Mouse (Mus musculus): ENCODE measurements at regions not wholly inside any gene's neighbourhood (a gene's known extent, or its start where the extent isn't known, plus 50 kb on each side); places are given as distances from the start of the nearest gene placed in this dataset.

- Histone ChIP-seq H3K27ac (ENCODE audit: control insufficient read depth, low read depth, low read length) (no peak overlapping the region), H3K4me1 (ENCODE audit: control insufficient read depth in 1 of 2, insufficient read depth in 2 of 2, low read length in 2 of 2) (peaks cover 17% of the 10 kb centered on the region in 2 experiments)
- TF ChIP-seq BHLHE40 (IDR thresholded peaks at IDR 0.05; ENCODE audit: borderline replicate concordance, low read depth, low read length) (no peak), JUND (IDR thresholded peaks at IDR 0.05; ENCODE audit: low read depth, low read length) (no peak), SIN3A (IDR thresholded peaks at IDR 0.05; ENCODE audit: low read length) (no peak), TAL1 (IDR thresholded peaks at IDR 0.05; ENCODE audit: low read length) (no peak), CHD2 (IDR thresholded peaks at IDR 0.05; ENCODE audit: low read length) (no peak), ZMIZ1 (IDR thresholded peaks at IDR 0.05; ENCODE audit: low read depth, low read length) (no peak), ELF1 (IDR thresholded peaks at IDR 0.05; ENCODE audit: low read depth, low read length) (no peak), MYB (IDR thresholded peaks at IDR 0.05; ENCODE audit: low read depth, low read length) (no peak), RCOR1 (IDR thresholded peaks at IDR 0.05; ENCODE audit: low read depth, low read length) (no peak)
Observed at GRCm38 (mm10) chr3:21963733-21964351, 112.6 kb upstream of the Tbl1xr1 start.

GRCm38 (mm10) chr3:21964438-21964837 lies 112.0 kb upstream of the Tbl1xr1 start:
- H3K4me3 ChIP-seq (ENCODE audit: control insufficient read depth in 1 of 2, insufficient read depth in 1 of 2, low read depth in 2 of 2, low read length in 2 of 2), result no peak overlapping the region
- H3K9me3 ChIP-seq (replicated peaks; ENCODE audit: insufficient read depth, low read length), result no peaks in the 10 kb centered on the region
- peaks cover 17% of the 10 kb centered on the region in 2 experiments for H3K4me1 ChIP-seq (ENCODE audit: control insufficient read depth in 1 of 2, insufficient read depth in 2 of 2, low read length in 2 of 2)
- no peak overlapping the region for H3K9ac ChIP-seq (ENCODE audit: control insufficient read depth, low read depth, low read length, poor library complexity, severe bottlenecking)
- H3K79me2 ChIP-seq (ENCODE audit: control insufficient read depth, insufficient read depth, low read length, poor library complexity), result no peaks in the 10 kb centered on the region
- H3K27me3 ChIP-seq (ENCODE audit: control insufficient read depth in 1 of 2, insufficient read depth in 2 of 2, low read length in 2 of 2), result no peaks in the 10 kb centered on the region
- DNase-seq (ENCODE audit: low read depth, low spot score), result no peak
- TF ChIP-seq RAD21 (IDR thresholded peaks at IDR 0.05; ENCODE audit: low read depth, low read length), result no peak
- TF ChIP-seq USF2 (IDR thresholded peaks at IDR 0.05; ENCODE audit: borderline replicate concordance in 1 of 2, insufficient read depth in 1 of 2, low read depth in 1 of 2, low read length in 2 of 2), result no peak
- no peak for TF ChIP-seq CHD2 (IDR thresholded peaks at IDR 0.05; ENCODE audit: low read length)
- TF ChIP-seq EP300 (IDR thresholded peaks at IDR 0.05; ENCODE audit: low read depth in 1 of 2, low read length in 2 of 2), result no peak
- TF ChIP-seq MYC (IDR thresholded peaks at IDR 0.05; ENCODE audit: low read depth, low read length), result no peak
- TF ChIP-seq MXI1 (IDR thresholded peaks at IDR 0.05; ENCODE audit: low read depth, low read length), result no peak
- H3K36me3 ChIP-seq (ENCODE audit: control insufficient read depth in 1 of 2, insufficient read depth in 2 of 2, low read length in 2 of 2), result peaks cover 0 to 13% of the 10 kb centered on the region in 2 experiments; a peak in 2 of 4 replicates
- no peak overlapping the region for H3K27ac ChIP-seq (ENCODE audit: control insufficient read depth, low read depth, low read length)

More at GRCm38 (mm10) chr3:21963733-21964351, 112.6 kb upstream of the Tbl1xr1 start:
- no peak for DNase-seq (ENCODE audit: low read depth, low spot score)
- Histone ChIP-seq H3K9ac (ENCODE audit: control insufficient read depth, low read depth, low read length, poor library complexity, severe bottlenecking) (no peak overlapping the region), H3K9me3 (replicated peaks; ENCODE audit: insufficient read depth, low read length) (no peaks in the 10 kb centered on the region), H3K4me3 (ENCODE audit: control insufficient read depth in 1 of 2, insufficient read depth in 1 of 2, low read depth in 2 of 2, low read length in 2 of 2) (no peak overlapping the region), H3K36me3 (ENCODE audit: control insufficient read depth in 1 of 2, insufficient read depth in 2 of 2, low read length in 2 of 2) (peaks cover 0 to 13% of the 10 kb centered on the region in 2 experiments; a peak in 2 of 4 replicates), H3K79me2 (ENCODE audit: control insufficient read depth, insufficient read depth, low read length, poor library complexity) (no peaks in the 10 kb centered on the region), H3K27me3 (ENCODE audit: control insufficient read depth in 1 of 2, insufficient read depth in 2 of 2, low read length in 2 of 2) (no peaks in the 10 kb centered on the region)

GRCm38 (mm10) chr3:21965556-21965955 lies 110.9 kb upstream of the Tbl1xr1 start:
- DNase-seq (ENCODE audit: low read depth, low spot score), result no peak
- peaks cover 16 to 17% of the 10 kb centered on the region in 2 experiments for H3K4me1 ChIP-seq (ENCODE audit: control insufficient read depth in 1 of 2, insufficient read depth in 2 of 2, low read length in 2 of 2)

More at GRCm38 (mm10) chr3:21965556-21965955, 110.9 kb upstream of the Tbl1xr1 start:
- no peak overlapping the region for H3K27ac ChIP-seq (ENCODE audit: control insufficient read depth, low read depth, low read length)
- H3K9me3 ChIP-seq (replicated peaks; ENCODE audit: insufficient read depth, low read length), result no peaks in the 10 kb centered on the region
- TF ChIP-seq CTCF (IDR thresholded peaks at IDR 0.05 in 2 of 3, conservative IDR thresholded peaks at IDR 0.05 in 1 of 3; ENCODE audit: control insufficient read depth in 1 of 3, insufficient read depth in 1 of 3, low read depth in 2 of 3, low read length in 3 of 3, poor library complexity in 1 of 3, severe bottlenecking in 1 of 3), result no peak
- no peak for TF ChIP-seq RAD21 (IDR thresholded peaks at IDR 0.05; ENCODE audit: low read depth, low read length)
- TF ChIP-seq SIN3A (IDR thresholded peaks at IDR 0.05; ENCODE audit: low read length), result no peak
- TF ChIP-seq MAZ (IDR thresholded peaks at IDR 0.05; ENCODE audit: low read depth, low read length), result no peak
- no peak for TF ChIP-seq GABPA (IDR thresholded peaks at IDR 0.05; ENCODE audit: low read depth, low read length)
- no peak for TF ChIP-seq ZC3H11A (IDR thresholded peaks at IDR 0.05; ENCODE audit: low read depth, low read length)
- no peak for TF ChIP-seq ZMIZ1 (IDR thresholded peaks at IDR 0.05; ENCODE audit: low read depth, low read length)
- TF ChIP-seq MYB (IDR thresholded peaks at IDR 0.05; ENCODE audit: low read depth, low read length), result no peak
- TF ChIP-seq POLR2AphosphoS2 (IDR thresholded peaks at IDR 0.05; ENCODE audit: low read length), result no peak
- TF ChIP-seq CHD1 (IDR thresholded peaks at IDR 0.05; ENCODE audit: low read depth, low read length), result no peak
- no peaks in the 10 kb centered on the region for H3K79me2 ChIP-seq (ENCODE audit: control insufficient read depth, insufficient read depth, low read length, poor library complexity)
- H3K9ac ChIP-seq (ENCODE audit: control insufficient read depth, low read depth, low read length, poor library complexity, severe bottlenecking), result no peak overlapping the region
- H3K36me3 ChIP-seq (ENCODE audit: control insufficient read depth in 1 of 2, insufficient read depth in 2 of 2, low read length in 2 of 2), result peaks cover 0 to 13% of the 10 kb centered on the region in 2 experiments; a peak in 2 of 4 replicates
- no peak overlapping the region for H3K4me3 ChIP-seq (ENCODE audit: control insufficient read depth in 1 of 2, insufficient read depth in 1 of 2, low read depth in 2 of 2, low read length in 2 of 2)
- no peaks in the 10 kb centered on the region for H3K27me3 ChIP-seq (ENCODE audit: control insufficient read depth in 1 of 2, insufficient read depth in 2 of 2, low read length in 2 of 2)

All from MEL (cell line).